Mouse (Mus musculus) fat pad, adult 2 months (tissue): ENCODE data around the gene Mccc1.

Experiments used
- DNase-seq: peaks from one replicate; pipeline ENCODE4 v3.0.0-alpha.2; 2011; ENCODE audit warnings: low read depth, low spot score; ENCODE audit errors: extremely low read depth

The Mccc1 gene

GRCm38 (mm10) chr3:36000275-36001239 is at the start of gene Mccc1:
TSS of gene Mccc1 (minus strand) at chr3:36000678.
- peak; percentile 88 for DNase-seq

DNA sequence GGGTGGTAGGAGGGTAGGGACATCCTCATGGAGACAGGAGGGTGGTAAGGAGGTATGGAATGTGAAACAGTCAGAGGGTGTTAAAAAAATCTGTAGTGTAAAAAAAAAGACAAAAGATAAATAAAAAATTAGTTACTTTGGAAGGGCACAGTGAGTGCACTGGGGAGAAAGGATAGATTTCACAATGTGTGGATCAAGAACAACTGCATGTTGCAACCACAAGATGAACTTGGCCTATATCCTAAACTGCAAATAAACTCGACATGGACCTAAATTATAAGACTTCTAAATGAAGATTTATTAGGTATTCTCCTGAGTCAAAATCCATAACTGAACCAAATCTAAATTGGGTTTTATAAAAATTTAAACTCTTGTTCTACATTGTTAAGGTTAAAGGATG is 48.6 kb upstream of the Mccc1 start:
- no peak for DNase-seq

GRCm38 (mm10) chr3:36045086-36045485 is 44.6 kb upstream of the Mccc1 start:
- DNase-seq = no peak

GRCm38 (mm10) chr3:36044520-36044919 is 44.0 kb upstream of the Mccc1 start:
- DNase-seq = peak; percentile 89

GRCm38 (mm10) chr3:36031740-36032510 is 31.4 kb upstream of the Mccc1 start:
- DNase-seq = peak; percentile 42

DNA sequence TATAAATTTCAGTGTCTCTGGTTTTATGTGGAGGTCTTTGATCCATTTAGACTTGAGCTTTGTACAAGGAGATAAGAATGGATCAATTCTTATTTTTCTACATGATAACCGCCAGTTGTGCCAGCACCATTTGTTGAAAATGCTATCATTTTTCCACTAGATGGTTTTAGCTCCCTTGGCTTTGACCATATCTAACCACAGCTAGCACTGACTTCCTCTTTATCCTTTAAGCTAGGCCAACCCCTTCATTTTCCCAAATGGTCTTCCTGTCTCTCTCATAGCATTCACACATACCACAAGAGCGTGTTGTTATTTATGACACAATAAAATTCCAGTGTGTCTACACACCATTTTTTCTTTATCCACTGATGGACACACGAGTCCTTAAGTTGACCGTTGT is 29.5 kb upstream of the Mccc1 start:
- DNase-seq = no peak

DNA sequence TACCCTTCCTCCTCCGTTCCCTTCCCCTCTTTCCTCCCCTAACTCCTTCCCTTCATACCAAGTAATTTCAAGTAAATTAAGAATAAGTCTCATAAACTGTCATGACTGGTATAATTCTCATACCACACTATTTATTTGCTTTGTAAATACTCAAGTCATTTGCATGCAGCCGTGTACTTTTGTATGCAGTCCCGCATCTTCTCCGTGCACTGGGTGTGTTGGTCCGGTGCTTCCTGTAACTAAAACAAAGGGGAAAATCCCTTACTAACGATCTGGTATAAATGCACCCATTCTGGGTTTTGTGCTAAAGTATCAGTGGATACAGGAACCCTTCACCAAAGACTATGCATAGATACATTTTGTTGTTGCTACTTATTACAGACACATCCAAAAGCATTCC is 25.3 kb upstream of the Mccc1 start:
- DNase-seq = no peak

- no peak for DNase-seq
Observed at GRCm38 (mm10) chr3:36011239-36011638, 10.8 kb upstream of the Mccc1 start.

GRCm38 (mm10) chr3:36008411-36009154 is 8.1 kb upstream of the Mccc1 start:
- no peak for DNase-seq

GRCm38 (mm10) chr3:36004028-36004895 is 3.8 kb upstream of the Mccc1 start:
- DNase-seq = no peak

GRCm38 (mm10) chr3:35994552-35995531 is 5.6 kb downstream of the Mccc1 start:
- peak; percentile 81 for DNase-seq

DNA sequence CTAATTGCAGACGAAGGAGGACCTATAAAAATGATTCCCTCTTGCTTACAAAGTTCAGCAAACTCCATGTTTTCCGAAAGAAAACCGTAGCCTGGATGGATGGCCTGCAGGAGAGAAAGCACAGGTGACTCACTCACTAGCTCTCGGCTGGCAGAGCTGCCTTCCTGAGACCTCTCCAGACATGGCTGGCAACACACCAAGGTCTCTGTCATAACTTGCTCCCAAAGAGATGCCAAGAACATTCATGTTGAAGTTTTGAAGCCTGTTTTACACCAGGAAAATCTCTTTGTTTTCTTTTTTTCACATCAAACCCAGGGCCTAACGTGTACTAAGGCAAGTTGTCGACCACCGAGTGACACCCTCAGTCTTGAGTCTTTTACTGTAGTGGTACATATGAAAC is 9.8 kb downstream of the Mccc1 start:
- DNase-seq = no peak

- DNase-seq = peak; percentile 98
Observed at GRCm38 (mm10) chr3:35988031-35988430, 12.4 kb downstream of the Mccc1 start.

- DNase-seq = no peak
Observed at GRCm38 (mm10) chr3:35986266-35986665, 14.2 kb downstream of the Mccc1 start.

- DNase-seq = no peak
Observed at GRCm38 (mm10) chr3:35973551-35973950, 26.9 kb downstream of the Mccc1 start.

- no peak for DNase-seq
Observed at GRCm38 (mm10) chr3:35972985-35973384, 27.5 kb downstream of the Mccc1 start.

- no peak for DNase-seq
Observed at GRCm38 (mm10) chr3:35971149-35971548, 29.3 kb downstream of the Mccc1 start.

GRCm38 (mm10) chr3:35970441-35970840 is 30.0 kb downstream of the Mccc1 start:
- no peak for DNase-seq

- DNase-seq = no peak
Observed at GRCm38 (mm10) chr3:35967366-35967921, 33.0 kb downstream of the Mccc1 start.
